Mouse (Mus musculus): ENCODE measurements around the gene Wdr86. TPM values are rescaled to one million over a fixed set of nuclear protein-coding genes. Genes with fewer than 3 reads are reported as not detected.

Gene Wdr86
- polyA plus RNA-seq, 1 experiment from 2014 or later: 37.2 TPM

DNA sequence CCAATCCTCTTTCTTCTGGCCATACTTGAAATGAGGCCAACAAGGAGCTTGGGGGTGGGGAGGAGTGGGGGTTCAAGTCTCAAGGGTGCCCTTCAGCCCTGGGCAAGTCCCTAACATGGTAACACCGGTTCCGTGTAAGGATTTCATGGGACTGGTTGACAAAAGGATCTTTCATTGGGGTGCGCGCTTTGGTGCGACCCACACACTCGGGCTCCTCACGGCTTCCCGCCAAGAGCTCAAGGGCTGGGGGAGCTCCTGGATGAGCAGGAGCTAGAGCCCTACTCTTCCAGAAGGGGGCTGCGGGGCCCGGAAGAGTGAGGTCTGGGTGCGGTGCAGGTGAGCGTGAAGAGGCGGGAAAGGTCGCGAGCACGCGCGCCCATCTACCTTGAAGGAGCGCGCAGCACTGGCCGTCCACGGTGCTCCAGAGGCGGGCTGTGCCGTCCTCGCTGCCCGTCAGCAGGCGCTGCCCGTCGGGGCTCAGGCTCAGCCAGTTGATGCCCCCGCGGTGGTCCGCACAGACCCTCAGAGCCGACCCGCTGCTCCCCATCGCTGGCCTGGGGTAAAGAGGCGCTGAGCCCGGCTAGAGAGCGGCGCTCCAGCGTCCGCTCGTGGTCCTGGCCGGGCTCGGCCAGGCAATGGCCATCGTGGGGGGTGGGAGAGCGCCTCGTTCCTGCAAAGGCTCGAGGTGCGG, 585 bp downstream of the Wdr86 start:
- peak; percentile 28 for ATAC-seq (ENCODE audit: borderline replicate concordance, extremely low read depth, low FRiP score, low TSS enrichment)
- H3K4me1 ChIP-seq: peaks cover 75% of the 10 kb centered on the region
- H3K36me3 ChIP-seq: no peaks in the 10 kb centered on the region

DNA sequence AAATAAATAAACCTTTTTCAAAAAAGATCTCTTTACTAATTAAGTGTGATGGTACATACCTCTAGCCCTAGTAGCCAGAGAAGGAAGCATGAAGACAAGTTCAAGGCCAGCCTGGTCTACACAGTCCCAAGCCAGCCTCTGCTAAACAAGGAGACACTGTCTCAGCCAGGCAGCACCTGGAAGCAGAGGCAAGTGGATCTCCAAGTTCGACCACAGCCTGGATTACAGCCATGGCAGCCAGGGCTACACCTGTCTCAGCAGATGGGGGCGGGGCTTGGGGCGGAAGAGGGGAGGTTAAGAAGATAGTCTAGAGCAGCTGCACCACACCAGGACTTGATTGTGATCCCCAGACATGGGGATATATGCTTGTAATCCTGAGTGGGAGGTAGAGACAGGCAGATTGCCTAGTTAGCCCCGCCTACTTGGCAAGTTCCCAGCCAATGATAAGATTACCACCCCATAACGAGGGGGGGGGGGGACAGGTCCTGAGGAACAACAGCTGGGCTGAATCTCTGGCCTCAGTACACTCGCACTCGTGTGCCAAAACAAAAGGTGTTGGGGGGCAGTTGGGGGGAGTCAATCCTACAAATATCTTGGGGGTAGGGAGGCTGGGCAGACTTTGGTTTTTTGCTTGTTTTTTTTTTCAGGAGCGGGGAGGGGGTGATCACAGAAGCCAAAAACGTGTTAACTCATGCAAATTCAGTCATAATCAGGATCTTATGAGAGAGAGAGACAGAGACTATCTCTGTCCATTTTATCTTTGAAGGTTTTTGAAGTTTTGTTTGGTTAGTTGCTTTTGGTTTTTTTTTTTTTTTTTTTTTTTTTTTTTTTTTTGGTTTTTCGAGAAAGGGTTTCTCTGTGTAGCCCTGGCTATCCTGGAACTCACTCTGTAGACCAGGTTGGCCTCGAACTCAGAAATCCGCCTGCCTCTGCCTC, 3.4 kb downstream of the Wdr86 start:
- no peak overlapping the region for H3K9ac ChIP-seq
- no peaks in the 10 kb centered on the region for H3K36me3 ChIP-seq
- no peaks in the 10 kb centered on the region for H3K9me3 ChIP-seq
- WGBS: 50% methylated on average over 12 of the region's 12 CpGs
- ATAC-seq (ENCODE audit: borderline replicate concordance, extremely low read depth, low FRiP score, low TSS enrichment): peak; percentile 5; the same call in 1 of the 2 replicates
- no peaks in the 10 kb centered on the region for H3K27me3 ChIP-seq
- peak overlapping the region; percentile 44; the same call in 1 of the 2 replicates for H3K27ac ChIP-seq
- H3K4me3 ChIP-seq: no peak overlapping the region
- peaks cover 75% of the 10 kb centered on the region for H3K4me1 ChIP-seq
- H3K4me2 ChIP-seq: no peak overlapping the region

More for the DNA sequence above, 585 bp downstream of the Wdr86 start:
- H3K4me3 ChIP-seq: peak overlapping the region; percentile 65
- no peaks in the 10 kb centered on the region for H3K9me3 ChIP-seq
- H3K4me2 ChIP-seq: peak overlapping the region; percentile 79
- peak overlapping the region; percentile 80 for H3K27ac ChIP-seq
- peak overlapping the region; percentile 62 for H3K9ac ChIP-seq
- WGBS: 1% methylated on average over 49 of the region's 49 CpGs
- no peaks in the 10 kb centered on the region for H3K27me3 ChIP-seq

DNA sequence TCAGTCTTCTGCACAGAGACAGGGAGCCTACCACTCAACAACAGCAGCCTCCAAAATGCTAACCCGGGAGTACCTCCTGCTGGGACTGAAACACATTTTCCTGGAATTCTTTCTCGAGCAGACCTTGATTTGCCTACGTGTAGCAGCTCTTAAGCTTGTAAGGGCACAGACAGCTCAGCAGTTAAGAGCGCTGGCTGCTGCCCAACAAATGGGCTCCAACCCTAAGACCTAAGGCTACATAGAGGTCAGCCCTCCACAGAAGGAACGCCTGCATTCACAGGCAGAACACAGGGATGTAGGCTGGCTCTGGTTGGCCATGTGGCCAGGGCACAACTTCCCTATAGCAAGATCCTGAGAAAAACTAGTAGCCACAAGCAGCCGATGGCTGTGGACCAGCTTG, 4.6 kb downstream of the Wdr86 start:
- no peaks in the 10 kb centered on the region for H3K9me3 ChIP-seq
- 54% methylated on average over 6 of the region's 6 CpGs for WGBS
- H3K4me3 ChIP-seq: no peak overlapping the region
- no peak overlapping the region for H3K9ac ChIP-seq
- no peak overlapping the region; the same call in 1 of the 2 replicates for H3K4me2 ChIP-seq
- no peak for ATAC-seq (ENCODE audit: borderline replicate concordance, extremely low read depth, low FRiP score, low TSS enrichment)
- H3K36me3 ChIP-seq: peaks cover 6% of the 10 kb centered on the region; the same call in 1 of the 2 replicates
- no peaks in the 10 kb centered on the region for H3K27me3 ChIP-seq
- H3K4me1 ChIP-seq: peaks cover 62% of the 10 kb centered on the region
- peak overlapping the region; percentile 90 for H3K27ac ChIP-seq

DNA sequence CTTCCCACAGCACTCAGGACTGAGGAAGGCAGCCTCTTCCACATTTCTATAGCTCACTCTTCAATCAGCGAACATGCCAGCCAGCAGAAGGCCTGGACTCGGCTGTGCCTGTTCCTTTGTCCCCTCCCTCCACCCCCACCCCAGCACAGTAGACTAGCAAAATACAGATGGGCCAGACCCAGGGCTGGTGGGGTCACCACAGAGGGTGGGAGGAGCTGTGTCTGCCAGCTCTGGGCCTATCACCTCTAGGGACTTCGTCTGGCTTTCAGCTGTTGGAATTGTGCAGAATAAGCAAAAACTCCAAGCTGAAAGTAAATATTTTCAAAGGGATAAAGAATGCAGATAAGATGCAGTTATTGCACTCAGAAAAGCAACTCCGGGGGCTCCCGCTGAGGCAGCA, 5.7 kb downstream of the Wdr86 start:
- peak; percentile 88 for ATAC-seq (ENCODE audit: borderline replicate concordance, extremely low read depth, low FRiP score, low TSS enrichment)
- H3K4me2 ChIP-seq: peak overlapping the region; percentile 25
- no peak overlapping the region for H3K4me3 ChIP-seq
- H3K27me3 ChIP-seq: no peaks in the 10 kb centered on the region
- H3K4me1 ChIP-seq: peaks cover 56% of the 10 kb centered on the region
- peak overlapping the region; percentile 90 for H3K27ac ChIP-seq
- peaks cover 10% of the 10 kb centered on the region; the same call in 1 of the 2 replicates for H3K36me3 ChIP-seq
- H3K9me3 ChIP-seq: no peaks in the 10 kb centered on the region
- no peak overlapping the region for H3K9ac ChIP-seq
- WGBS: 19% methylated on average over 5 of the region's 5 CpGs

DNA sequence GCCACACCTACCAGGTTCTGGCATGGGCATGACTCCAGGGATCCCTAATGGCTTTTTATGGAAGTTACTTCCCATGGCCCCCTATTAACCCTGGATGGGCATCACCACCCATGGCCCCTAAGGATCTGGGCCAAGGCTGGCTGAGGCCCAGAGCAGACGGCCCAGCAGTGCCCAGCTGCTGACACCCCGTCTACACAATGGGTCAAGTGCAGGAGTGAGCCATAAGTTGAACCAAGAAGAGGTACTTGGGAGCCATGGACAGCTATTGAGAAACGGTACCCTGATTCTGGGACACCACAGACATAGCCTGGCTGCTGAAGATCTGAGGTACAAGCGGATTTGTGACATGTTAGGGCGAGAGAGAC, 6.3 kb downstream of the Wdr86 start:
- ATAC-seq (ENCODE audit: borderline replicate concordance, extremely low read depth, low FRiP score, low TSS enrichment): no peak
- Histone ChIP-seq H3K4me1 (peaks cover 52% of the 10 kb centered on the region), H3K9ac (no peak overlapping the region), H3K4me2 (peak overlapping the region; percentile 25; the same call in 1 of the 2 replicates), H3K4me3 (no peak overlapping the region), H3K9me3 (no peaks in the 10 kb centered on the region), H3K27me3 (no peaks in the 10 kb centered on the region), H3K27ac (peak overlapping the region; percentile 90), H3K36me3 (peaks cover 10% of the 10 kb centered on the region; the same call in 1 of the 2 replicates)
- 51% methylated on average over 5 of the region's 5 CpGs for WGBS

DNA sequence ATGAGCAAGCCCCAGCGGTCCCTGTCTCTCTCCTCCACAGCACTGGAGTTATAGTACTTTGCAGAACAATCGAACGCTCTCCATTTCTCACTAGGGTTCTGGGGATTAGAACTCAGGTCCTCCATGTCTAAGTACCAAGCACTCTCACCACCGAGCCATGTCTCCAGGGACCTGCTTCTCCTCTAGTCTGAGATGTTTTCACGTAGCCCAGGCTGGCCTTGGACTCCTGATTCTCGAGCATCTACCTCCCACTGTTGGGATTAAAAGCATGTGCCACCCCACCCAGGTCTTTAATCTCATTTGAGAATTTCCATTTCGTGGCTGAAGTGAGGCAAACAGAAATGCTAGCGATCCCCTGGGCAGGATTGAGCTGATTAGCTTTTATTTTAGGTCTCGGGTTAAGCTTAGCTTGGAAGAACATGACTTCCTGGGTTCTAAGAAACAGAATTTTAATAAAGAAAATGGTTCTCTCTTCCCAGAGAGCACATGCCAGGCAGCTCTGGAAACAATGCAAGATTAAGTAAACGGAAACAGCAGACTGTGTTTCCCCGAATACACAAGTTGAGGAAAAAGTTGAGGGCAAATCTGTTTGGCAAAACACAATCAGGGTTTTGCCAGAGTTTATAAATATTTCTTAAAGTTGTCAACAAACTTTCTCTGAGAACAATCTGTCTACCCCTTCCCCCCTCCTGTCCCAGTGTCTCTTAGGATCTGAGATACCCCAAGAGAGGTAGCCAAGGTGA, 6.8 kb downstream of the Wdr86 start:
- Histone ChIP-seq H3K9ac (no peak overlapping the region), H3K36me3 (peaks cover 10% of the 10 kb centered on the region; the same call in 1 of the 2 replicates), H3K4me2 (0 out of 2 replicates have a peak overlapping the region, but pooled peaks have one; percentile 25), H3K27me3 (no peaks in the 10 kb centered on the region), H3K9me3 (no peaks in the 10 kb centered on the region), H3K27ac (peak overlapping the region; percentile 90), H3K4me1 (peaks cover 48% of the 10 kb centered on the region), H3K4me3 (no peak overlapping the region)
- ATAC-seq (ENCODE audit: borderline replicate concordance, extremely low read depth, low FRiP score, low TSS enrichment): no peak
- WGBS: 68% methylated on average over 11 of the region's 11 CpGs

DNA sequence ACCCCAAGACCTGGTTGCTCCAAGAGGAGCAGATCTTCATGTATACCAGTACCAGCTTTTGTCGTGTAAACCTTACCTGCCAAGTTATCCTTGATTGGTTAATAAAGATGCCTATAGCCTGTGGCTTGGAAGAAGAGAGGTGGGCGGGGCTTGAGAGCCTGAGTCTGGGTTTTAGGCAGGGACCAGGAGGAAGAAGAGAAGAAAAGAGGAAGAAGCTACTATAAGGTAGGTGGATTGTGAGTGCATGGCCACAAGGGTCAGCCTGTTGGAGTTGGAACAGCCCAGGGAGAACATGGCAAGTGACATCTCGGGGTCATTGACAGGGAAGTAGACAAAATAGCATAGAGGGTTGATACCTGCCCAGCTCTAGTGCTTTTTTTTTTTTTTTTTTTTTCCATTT, 10.7 kb downstream of the Wdr86 start:
- no peak overlapping the region for H3K4me2 ChIP-seq
- no peak for ATAC-seq (ENCODE audit: borderline replicate concordance, extremely low read depth, low FRiP score, low TSS enrichment)
- H3K27me3 ChIP-seq: no peaks in the 10 kb centered on the region
- H3K27ac ChIP-seq: no peak overlapping the region
- 88% methylated on average over 3 of the region's 3 CpGs for WGBS
- H3K9ac ChIP-seq: no peak overlapping the region
- peaks cover 16% of the 10 kb centered on the region for H3K4me1 ChIP-seq
- H3K36me3 ChIP-seq: peaks cover 26% of the 10 kb centered on the region
- no peaks in the 10 kb centered on the region for H3K9me3 ChIP-seq
- no peak overlapping the region for H3K4me3 ChIP-seq

DNA sequence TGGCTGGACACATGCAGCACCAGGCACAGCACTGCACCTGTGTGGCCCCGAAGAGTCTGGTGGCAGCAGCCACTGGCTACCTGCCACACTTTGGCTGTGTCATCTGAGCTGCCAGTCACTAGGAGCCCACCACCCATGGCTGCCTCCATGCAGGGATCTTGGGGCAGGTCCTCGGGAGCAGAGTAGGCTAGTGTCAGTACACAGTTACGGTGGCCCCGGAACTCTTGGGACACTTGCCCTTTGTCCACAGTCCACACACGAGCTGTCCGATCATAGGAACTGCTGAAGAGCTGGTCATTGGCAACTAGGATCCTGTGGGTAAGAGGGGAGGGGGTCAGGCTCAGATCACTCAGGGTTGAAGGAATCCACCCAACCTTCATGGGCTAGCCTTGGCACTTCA, 12.5 kb downstream of the Wdr86 start:
- ATAC-seq (ENCODE audit: borderline replicate concordance, extremely low read depth, low FRiP score, low TSS enrichment): no peak
- no peak overlapping the region for H3K4me3 ChIP-seq
- no peak overlapping the region for H3K9ac ChIP-seq
- 91% methylated on average over 6 of the region's 6 CpGs for WGBS
- H3K36me3 ChIP-seq: peaks cover 32% of the 10 kb centered on the region
- H3K9me3 ChIP-seq: no peaks in the 10 kb centered on the region
- no peaks in the 10 kb centered on the region for H3K27me3 ChIP-seq
- no peak overlapping the region for H3K4me2 ChIP-seq
- H3K27ac ChIP-seq: no peak overlapping the region
- H3K4me1 ChIP-seq: 0 out of 2 replicates have a peak, but pooled peaks cover 2% of the 10 kb centered on the region

DNA sequence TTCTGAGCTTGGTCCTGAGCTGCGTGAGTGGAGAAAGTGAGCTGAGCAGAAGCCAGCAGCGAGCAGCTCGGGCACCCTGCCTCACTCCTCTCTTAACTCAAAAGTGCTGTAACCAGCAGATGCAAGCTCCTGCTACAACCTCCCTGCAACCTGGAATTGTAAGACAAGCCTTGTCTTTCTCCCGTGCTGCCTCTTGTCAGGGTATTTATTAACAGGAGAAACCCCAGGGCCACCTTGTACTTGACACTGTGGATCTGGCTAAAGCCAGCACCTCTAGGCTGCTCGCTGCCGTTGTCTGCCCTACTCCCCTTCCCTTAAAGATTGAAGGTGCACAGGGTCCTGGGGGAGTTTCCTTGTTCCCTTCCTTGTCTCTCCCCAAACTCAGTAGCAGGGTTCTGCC, 16.5 kb downstream of the Wdr86 start:
- no peak overlapping the region for H3K4me2 ChIP-seq
- no peaks in the 10 kb centered on the region for H3K27me3 ChIP-seq
- H3K9me3 ChIP-seq: no peaks in the 10 kb centered on the region
- no peak for ATAC-seq (ENCODE audit: borderline replicate concordance, extremely low read depth, low FRiP score, low TSS enrichment)
- 78% methylated on average over 6 of the region's 6 CpGs for WGBS
- H3K4me3 ChIP-seq: no peak overlapping the region
- no peak overlapping the region for H3K9ac ChIP-seq
- 0 out of 2 replicates have a peak, but pooled peaks cover 11% of the 10 kb centered on the region for H3K4me1 ChIP-seq
- no peak overlapping the region for H3K27ac ChIP-seq
- peaks cover 58% of the 10 kb centered on the region for H3K36me3 ChIP-seq

DNA sequence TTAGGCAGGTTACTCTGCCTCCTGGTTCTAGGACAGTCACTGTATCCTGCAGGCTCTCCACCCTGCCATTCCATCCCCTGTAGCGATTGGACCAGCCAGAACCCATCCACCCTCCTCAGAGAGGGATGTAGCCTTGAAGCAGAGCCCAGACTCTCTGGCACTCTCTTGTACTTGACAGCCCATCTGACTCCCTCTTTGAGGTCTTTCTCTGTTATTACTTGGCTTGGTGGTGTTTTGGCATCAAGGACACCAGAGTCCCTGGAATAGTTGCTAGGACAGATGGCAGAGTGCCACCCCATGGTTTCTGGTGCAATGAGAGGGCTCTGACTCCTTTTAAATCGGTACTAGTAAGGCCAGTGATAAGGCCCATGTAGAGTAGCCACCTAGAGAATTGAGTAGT, 17.3 kb downstream of the Wdr86 start:
- 79% methylated on average over 2 of the region's 2 CpGs for WGBS
- ATAC-seq (ENCODE audit: borderline replicate concordance, extremely low read depth, low FRiP score, low TSS enrichment): no peak
- H3K4me2 ChIP-seq: no peak overlapping the region
- no peak overlapping the region for H3K27ac ChIP-seq
- no peak overlapping the region for H3K4me3 ChIP-seq
- 0 out of 2 replicates have a peak, but pooled peaks cover 11% of the 10 kb centered on the region for H3K4me1 ChIP-seq
- peaks cover 66% of the 10 kb centered on the region for H3K36me3 ChIP-seq
- no peak overlapping the region for H3K9ac ChIP-seq
- no peaks in the 10 kb centered on the region for H3K9me3 ChIP-seq
- H3K27me3 ChIP-seq: no peaks in the 10 kb centered on the region

DNA sequence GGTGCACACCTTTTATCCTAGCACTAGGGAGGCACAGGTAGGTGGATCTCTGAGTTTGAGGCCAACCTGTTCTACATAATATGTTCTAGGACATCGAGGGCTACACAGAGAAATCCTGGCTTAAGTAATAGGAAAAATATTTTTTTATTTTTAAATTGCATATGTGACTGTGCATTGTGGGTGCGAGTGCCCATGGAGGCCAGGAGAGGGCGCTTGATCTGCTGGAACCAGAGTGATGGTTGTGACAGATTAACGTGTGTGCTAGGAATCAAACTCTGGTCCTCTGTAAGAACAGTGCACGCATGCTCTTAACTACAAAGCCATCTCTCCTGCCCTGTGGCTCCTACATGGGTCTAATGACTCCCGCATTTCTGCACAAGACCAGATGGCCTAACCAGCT, 18.9 kb downstream of the Wdr86 start:
- H3K9me3 ChIP-seq: no peaks in the 10 kb centered on the region
- H3K9ac ChIP-seq: no peak overlapping the region
- H3K27ac ChIP-seq: no peak overlapping the region
- H3K36me3 ChIP-seq: peaks cover 76% of the 10 kb centered on the region
- whole genome bisulfite sequencing: 97% methylated on average over 6 of the region's 6 CpGs
- no peak overlapping the region for H3K4me2 ChIP-seq
- ATAC-seq (ENCODE audit: borderline replicate concordance, extremely low read depth, low FRiP score, low TSS enrichment): no peak
- H3K4me3 ChIP-seq: no peak overlapping the region
- H3K4me1 ChIP-seq: 0 out of 2 replicates have a peak, but pooled peaks cover 11% of the 10 kb centered on the region
- no peaks in the 10 kb centered on the region for H3K27me3 ChIP-seq
